Mouse (Mus musculus): ENCODE measurements around the gene Clec11a.
A peak's percentile ranks its signal among the peaks of the same experiment; 100 is the strongest.

The Clec11a gene

GRCm38 (mm10) chr7:44306516-44307240 lies at the start of gene Clec11a:
Clec11a (minus strand) TSS chr7:44306902.
- DNase-seq (ENCODE audit: low spot score): no peak

- DNase-seq (ENCODE audit: low spot score): no peak
Observed at GRCm38 (mm10) chr7:44355411-44355810, 48.7 kb upstream of the Clec11a start.

GRCm38 (mm10) chr7:44353601-44354340 lies 47.1 kb upstream of the Clec11a start:
- no peak for DNase-seq (ENCODE audit: low spot score)

- no peak for DNase-seq (ENCODE audit: low spot score)
Observed at GRCm38 (mm10) chr7:44352750-44353600, 46.3 kb upstream of the Clec11a start.

- no peak for DNase-seq (ENCODE audit: low spot score)
Observed at GRCm38 (mm10) chr7:44351881-44352749, 45.4 kb upstream of the Clec11a start.

GRCm38 (mm10) chr7:44350957-44351711 lies 44.4 kb upstream of the Clec11a start:
- peak; percentile 76 for DNase-seq (ENCODE audit: low spot score)

- no peak for DNase-seq (ENCODE audit: low spot score)
Observed at GRCm38 (mm10) chr7:44349043-44349442, 42.3 kb upstream of the Clec11a start.

GRCm38 (mm10) chr7:44344622-44345021 lies 37.9 kb upstream of the Clec11a start:
- DNase-seq (ENCODE audit: low spot score): no peak

GRCm38 (mm10) chr7:44343459-44344015 lies 36.8 kb upstream of the Clec11a start:
- DNase-seq (ENCODE audit: low spot score): no peak

GRCm38 (mm10) chr7:44341714-44342113 lies 35.0 kb upstream of the Clec11a start:
- no peak for DNase-seq (ENCODE audit: low spot score)

- DNase-seq (ENCODE audit: low spot score): no peak
Observed at GRCm38 (mm10) chr7:44341119-44341518, 34.4 kb upstream of the Clec11a start.

GRCm38 (mm10) chr7:44340226-44340625 lies 33.5 kb upstream of the Clec11a start:
- no peak for DNase-seq (ENCODE audit: low spot score)

GRCm38 (mm10) chr7:44337121-44337849 lies 30.6 kb upstream of the Clec11a start:
- no peak for DNase-seq (ENCODE audit: low spot score)

GRCm38 (mm10) chr7:44336046-44337021 lies 29.6 kb upstream of the Clec11a start:
- no peak for DNase-seq (ENCODE audit: low spot score)

- no peak for DNase-seq (ENCODE audit: low spot score)
Observed at GRCm38 (mm10) chr7:44335031-44335878, 28.6 kb upstream of the Clec11a start.

- no peak for DNase-seq (ENCODE audit: low spot score)
Observed at GRCm38 (mm10) chr7:44334139-44334538, 27.4 kb upstream of the Clec11a start.

- no peak for DNase-seq (ENCODE audit: low spot score)
Observed at GRCm38 (mm10) chr7:44332336-44332735, 25.6 kb upstream of the Clec11a start.

- no peak for DNase-seq (ENCODE audit: low spot score)
Observed at GRCm38 (mm10) chr7:44326614-44327013, 19.9 kb upstream of the Clec11a start.
